Mouse (Mus musculus): ENCODE measurements at regions not wholly inside any gene's neighbourhood (a gene's known extent, or its start where the extent isn't known, plus 50 kb on each side); places are given as distances from the start of the nearest gene placed in this dataset.

- TF ChIP-seq ZNF384 (IDR thresholded peaks at IDR 0.05; ENCODE audit: low read depth, low read length) = no peak
- TF ChIP-seq MAFK (IDR thresholded peaks at IDR 0.05; ENCODE audit: insufficient read depth, low read depth, low read length) = no peak
Measured at GRCm38 (mm10) chr3:144123361-144124072, 81.5 kb downstream of the Lmo4 start.
